Mouse (Mus musculus) megakaryocyte progenitor cell, adult 5-6 weeks (primary cell): Measurements from ENCODE around the gene Gcgr. TPM values are rescaled to one million over a fixed set of nuclear protein-coding genes. Genes with fewer than 3 reads are reported as not detected.

Experiments
- ATAC-seq: replicated peaks from 2 replicates; pipeline ENCODE4 v1.8.0; 2016; ENCODE audit warnings: mild to moderate bottlenecking, moderate TSS enrichment, inconsistent platforms; ENCODE audit not compliant: poor library complexity
- total RNA-seq, 2 experiments: library from RNA; stranded (forward) in 1 of 2; stranded (reverse) in 1 of 2; fragments of 157-497, 149-512 nt in 1 of 2; fragments of 200-1000 nt in 1 of 2; gene quantifications; 2 replicates each; pipeline versions ENCODE4 v1.2.3 to v1.2.4; 2015 to 2017

Gcgr gene
- total RNA-seq, 2 experiments from 2014 or later: not detected

GRCm38 (mm10) chr11:120565114-120565513 lies 34.6 kb downstream of the Gcgr start:
- no peak for ATAC-seq

GRCm38 (mm10) chr11:120568324-120568723 lies 37.8 kb downstream of the Gcgr start:
- ATAC-seq: no peak

DNA sequence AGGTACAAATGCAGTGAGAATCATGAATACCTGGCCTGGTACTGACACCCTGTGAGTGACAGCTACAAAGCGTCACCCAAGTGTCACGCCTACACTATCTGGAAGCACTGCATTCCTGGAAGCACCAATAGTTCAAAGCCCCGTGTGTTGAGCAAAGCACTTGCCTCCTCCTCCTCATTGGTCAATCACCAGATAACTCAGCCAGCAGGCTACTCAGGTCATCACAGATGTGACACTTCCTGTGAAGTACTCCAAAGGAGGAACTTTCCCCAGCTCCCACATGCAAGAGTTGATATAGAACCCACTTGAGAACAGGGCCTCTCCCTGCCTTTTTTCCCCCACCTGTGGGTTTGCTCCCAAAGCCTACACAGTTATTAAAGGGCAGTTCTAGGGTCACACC lies 40.6 kb downstream of the Gcgr start:
- peak; percentile 33 for ATAC-seq

GRCm38 (mm10) chr11:120571754-120572416 lies 41.4 kb downstream of the Gcgr start:
- ATAC-seq: no peak

DNA sequence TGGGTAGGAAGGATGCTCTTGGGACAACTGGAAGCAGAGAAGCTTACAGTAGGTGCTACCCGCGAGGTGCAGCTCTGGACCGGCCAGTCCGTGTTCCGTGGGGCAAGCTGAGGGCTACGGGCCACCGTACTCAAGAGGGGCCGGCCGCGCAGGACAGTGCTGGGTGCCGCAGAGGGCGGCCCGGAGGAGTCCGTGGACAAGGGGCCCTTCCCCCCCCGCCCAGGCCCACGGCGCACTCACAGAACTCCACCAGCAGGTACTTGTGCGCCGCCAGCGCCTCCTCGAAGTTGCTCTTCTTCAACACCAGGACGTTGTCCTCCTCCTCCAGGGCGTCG lies 41.9 kb downstream of the Gcgr start:
- ATAC-seq: no peak

DNA sequence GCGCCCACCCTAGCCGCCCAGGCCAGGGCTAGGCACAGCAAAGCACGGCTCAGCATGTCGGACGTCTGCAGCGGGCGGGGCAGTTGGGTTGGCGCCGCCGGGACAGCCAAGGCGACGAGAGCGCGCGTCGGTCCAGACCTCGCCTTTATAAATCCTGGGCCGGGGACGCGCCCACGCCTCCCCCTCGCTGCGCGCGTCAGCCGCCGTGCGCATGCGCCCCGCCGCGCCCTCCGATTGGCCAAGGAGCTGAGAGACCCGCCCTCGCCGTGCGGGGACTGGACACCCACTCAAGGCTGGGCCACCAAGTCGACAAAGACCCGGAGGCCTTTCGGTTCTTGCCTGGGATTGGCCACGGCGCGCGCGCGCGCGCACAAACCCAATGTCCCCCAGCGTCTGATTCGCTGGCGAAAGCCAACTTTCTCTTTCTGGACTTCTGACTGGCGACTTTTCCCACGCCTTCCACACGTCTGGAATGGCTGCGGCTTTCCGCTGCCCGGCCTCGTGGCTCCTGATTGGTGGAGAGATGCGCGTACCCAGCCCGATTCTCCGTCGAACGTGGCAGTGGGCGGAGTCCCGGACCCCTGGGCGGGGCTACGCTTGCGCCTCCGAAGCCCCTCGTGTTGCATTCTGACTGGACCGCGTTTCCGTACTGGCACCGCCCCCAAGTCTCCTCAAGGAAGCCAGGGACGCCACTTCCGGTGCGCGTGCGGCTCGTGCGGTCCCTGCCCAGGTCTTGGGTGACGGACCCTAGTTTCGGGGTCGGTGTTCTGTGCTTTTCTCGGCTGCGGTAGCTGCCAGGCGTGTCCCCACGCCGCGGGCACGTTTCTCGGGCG lies 42.5 kb downstream of the Gcgr start, which contains the start of gene P4hb:
Gene P4hb (minus strand): TSS at position 502 of the 833 bp plus-strand sequence.
- peak; percentile 79 for ATAC-seq

DNA sequence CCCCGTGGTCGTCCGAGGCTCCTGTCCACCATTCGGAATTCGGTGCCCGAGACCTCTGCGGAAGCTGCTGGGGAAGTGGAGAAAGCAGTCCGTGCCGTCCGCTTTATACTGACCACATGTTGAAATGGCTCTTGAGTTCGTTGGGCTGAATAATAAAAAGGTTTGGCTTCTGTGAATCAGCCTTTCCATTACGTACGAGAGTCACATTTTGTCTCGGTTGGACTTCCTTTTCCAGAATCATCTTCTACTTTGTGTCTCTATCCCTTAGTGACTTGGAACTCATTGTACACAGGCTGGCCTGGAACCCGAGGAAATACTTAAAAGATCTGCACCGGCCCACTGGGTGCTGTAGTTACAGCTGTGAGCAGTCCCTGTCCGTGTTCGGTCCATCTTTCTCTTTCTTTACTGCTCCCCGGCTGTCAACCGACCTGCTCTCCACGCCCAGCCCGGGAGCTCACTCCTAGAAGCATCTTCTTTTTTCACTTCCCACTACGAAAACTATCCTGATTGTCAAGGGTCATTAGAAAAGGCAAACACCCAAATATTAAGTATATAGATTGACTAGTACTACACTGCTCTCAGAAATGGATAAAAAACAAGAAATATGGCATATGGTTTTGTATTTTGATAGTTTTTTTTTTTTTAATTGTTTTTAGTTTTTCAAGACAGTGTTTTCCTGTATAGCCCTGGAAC lies 43.2 kb downstream of the Gcgr start:
- no peak for ATAC-seq

GRCm38 (mm10) chr11:120574278-120574600 lies 43.7 kb downstream of the Gcgr start:
- ATAC-seq: no peak

DNA sequence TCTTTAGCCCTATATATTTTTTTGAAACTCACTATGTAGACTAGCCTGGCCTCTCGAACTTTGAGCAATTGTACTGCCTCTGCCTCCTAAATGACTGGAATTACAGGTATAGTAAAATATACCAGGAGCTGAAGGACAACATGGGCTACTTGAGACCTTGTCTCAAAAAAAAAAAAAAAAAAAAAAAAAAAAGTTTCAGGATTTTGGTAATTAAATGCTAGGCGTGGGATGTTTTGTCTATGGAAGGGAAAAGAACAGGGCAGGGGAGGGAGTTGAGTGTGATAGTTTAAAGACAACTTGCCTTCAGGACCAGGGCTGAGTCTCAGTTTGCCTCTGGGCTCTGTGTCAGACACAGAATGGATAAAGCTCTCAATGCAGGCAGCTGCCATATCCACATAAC lies 44.5 kb downstream of the Gcgr start:
- ATAC-seq: no peak

DNA sequence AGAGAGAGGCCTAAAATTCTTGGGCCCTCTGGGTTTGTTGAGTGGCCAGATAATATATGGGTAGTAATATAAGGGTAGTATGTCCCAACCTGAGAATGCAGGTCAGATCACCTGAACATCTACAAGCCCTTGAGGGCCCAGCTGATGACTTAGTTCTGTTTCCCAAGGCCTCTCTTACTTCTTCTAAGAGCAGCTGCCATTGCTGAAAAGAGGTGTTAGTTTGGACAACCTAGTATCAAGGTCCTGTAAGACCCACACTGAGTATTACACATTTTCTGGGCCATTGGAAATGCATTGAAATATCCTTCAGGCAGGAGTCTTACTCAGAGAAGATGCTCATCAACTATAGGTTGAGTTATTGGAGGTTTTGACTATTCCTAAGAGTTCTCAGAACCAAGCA lies 45.4 kb downstream of the Gcgr start:
- ATAC-seq: no peak

GRCm38 (mm10) chr11:120576365-120576981 lies 46.0 kb downstream of the Gcgr start:
- no peak for ATAC-seq

DNA sequence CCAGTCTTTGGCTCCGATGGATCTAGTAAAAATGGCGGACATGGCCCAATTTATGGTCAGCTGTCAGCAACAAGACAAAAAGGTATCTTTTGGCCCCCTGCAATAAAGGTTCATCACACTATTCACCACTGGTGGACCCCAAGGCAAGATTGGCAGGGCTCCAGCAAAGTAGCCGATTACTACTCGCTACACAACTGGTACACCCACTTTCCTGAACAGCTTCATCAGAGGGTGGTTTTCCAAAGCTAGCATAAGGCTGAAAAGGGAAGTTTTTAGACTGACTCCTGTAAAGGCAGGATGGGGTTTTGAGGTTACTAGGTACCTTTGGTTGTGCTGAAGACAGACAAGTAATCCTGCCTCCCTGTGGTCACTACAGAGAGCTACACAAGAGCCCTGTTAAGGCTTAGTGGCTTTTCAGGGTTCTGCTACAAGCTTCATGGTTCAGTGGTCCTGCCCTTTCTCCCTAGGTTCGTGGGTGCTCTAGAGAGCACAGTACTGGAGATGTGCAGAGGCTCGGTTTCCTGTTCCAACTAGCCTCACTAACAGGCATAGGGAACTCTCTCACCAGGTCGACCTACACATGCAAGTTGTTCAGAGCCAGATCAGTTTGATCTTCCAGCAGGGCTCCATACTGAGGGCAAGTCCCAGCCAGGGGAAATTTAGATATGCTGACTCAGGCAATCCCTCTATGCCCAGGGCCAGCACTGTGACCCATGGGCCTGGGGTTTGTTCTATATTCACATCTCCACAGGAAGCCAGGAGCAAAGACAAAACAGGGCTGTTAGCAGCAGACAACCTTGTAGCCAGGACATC lies 46.9 kb downstream of the Gcgr start:
- no peak for ATAC-seq

DNA sequence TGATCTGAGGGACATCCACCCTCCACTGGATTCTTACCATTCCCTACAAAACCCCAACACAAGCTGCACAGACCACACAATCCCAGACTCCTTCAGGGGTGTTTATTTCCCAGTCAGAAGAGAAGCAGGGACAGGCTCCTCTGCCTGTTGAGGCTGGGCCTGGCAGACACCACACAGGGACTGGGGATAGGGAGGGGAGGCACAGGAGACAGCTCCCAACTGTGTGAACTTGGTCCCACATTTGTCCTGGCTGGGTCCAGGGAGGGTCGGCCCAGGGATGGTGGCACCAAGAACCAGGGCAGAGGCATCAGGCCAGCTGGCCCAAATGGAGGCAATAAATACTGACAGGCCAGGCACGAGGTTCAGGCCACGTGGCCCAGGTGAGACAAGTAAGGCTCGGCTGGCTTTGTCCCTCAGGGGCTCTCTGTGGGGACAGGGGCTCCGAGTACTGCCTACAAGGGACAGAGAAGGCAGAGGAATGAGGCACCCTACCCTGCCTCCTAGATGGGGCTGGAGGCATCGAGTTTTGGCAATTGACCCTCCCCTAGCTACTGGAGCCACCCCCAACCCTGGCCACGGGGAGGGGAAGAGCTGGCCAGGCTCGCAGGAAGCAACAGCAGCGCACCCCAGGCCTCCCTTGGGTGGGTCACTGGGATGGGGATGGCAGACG lies 47.7 kb downstream of the Gcgr start:
- no peak for ATAC-seq

DNA sequence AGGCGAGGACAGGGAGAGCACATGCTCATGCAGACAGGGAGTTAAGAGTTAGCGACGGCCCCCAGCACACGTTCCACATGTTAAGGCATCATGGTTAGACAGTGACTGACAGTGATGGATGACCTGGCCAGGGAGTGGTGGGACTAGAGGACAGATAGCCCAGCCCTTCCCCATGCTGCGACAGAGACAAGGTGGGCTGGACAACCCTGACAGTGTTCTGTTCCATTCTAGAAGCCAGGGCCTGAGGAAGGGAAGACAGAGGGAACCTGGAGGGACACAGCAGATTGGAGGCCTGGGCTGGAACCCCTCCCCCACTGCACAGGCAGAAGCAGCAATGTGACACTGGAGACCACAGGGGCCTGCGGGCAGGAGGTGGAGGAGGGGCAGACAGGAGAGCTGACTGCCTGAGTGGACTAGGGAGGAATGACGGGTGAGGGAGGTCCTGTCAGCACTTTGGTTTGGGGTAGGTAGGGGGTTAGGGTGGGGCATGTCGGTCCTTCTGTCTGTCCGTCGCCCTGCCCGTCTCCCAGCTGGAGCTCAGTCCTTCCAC lies 48.3 kb downstream of the Gcgr start:
- ATAC-seq: no peak

- peak; percentile 36 for ATAC-seq
Observed at GRCm38 (mm10) chr11:120579316-120580107, 49.0 kb downstream of the Gcgr start.

DNA sequence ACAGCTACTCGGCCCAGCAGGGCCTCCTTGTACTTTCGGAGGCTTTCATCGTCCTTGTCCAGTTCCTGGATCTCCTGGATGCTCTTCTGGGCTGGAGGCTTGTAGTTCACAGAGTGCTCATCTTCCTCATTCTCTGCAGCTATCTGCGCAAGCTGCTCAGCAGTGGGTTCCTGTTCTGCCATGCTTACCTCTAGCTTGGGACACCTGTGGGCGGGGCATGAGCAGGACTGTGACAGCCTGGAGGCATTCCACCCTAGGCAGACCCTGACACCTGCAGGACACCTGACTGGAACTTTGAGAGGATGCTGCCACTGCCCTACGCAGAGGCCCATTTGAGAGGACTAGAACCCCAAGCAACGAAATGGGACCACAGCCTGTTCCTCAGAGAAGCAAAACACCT lies 49.7 kb downstream of the Gcgr start:
- ATAC-seq: no peak

DNA sequence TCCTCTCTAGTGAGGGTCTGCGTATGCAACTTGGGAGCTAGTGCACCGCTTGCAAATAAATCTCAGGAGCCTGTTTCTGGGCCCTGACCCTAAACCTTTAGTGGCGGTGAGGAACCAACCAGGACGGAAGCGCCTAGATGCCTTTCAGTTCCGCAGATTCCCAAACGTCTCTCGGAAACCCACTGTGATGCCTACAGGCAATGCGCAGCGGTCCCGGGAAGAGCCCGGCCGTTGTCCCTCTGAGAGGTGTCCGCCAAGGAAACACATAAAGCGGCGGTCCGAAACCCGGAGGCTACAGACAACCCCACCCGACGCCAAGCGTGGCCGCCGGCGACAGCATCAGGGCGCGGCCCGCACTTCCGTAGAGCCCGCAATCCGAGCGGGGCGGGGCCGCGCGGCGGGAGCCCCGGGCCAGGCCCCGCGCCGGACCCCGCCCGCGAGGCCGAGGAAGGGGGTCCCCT lies 50.4 kb downstream of the Gcgr start:
- 0 out of 2 replicates have a peak, but pooled peaks have one; percentile 15 for ATAC-seq

DNA sequence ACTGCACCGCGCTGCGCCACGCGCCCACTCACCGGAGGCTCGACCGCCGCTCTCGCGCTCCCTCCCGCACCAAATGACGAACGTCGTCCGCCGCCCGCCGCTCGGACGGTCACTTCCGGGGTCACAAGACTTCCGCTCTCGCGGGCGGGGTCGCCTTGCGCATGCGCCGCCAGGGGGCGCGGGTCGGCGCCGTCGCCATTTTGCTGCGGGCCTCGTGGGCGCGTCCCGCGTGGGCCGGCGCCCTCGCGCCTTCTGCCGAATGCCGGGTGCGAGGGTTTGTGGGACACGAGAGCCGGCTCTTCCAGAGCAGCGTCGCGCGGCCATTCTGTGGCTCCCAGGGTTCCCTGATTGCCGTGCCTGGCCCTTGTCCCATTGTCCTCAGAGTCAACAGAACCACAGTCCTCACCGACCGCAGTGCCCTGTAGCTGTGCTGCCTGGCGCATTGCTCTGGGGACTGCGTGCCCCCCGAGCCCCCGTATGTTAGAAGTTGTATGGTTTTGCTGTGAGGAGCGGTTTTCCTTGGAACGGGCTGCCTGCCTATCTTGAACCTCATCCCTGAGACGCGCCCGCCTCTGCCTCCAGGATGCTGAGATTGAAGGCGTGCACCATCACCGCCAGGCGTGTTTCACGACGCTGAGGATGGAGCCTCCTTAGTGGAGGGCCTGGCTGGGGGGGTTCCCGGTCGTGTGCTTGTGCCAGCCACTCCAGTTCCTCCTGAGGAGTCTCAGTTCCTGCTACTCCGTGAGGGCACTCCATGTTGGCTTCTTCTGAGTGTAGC lies 51.2 kb downstream of the Gcgr start, which contains the start of gene Arhgdia:
Gene Arhgdia (minus strand): TSS at position 135 of the 778 bp plus-strand sequence.
- peak; percentile 50 for ATAC-seq
